Mouse (Mus musculus): ENCODE results near the gene Sobp.

DNA sequence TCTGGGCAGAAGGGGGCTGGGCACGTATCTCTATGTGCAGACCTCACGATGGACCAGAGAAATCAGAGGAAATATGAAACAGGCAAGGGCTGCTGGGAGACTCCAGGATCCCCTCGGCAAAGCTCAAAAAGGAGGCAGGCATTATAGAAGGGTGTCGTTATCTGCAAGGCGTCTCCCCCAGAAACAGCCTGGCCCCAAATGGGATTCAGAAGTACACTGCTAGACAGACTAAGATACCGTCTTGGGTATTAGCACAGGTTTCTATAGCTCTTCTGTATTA, 90.3 kb downstream of the Sobp start:
- TF ChIP-seq CTCF (conservative IDR thresholded peaks at IDR 0.05; ENCODE audit: low read length) = no peak
- TF ChIP-seq POU5F1 (IDR thresholded peaks at IDR 0.05; ENCODE audit: borderline replicate concordance, low read length) = no peak
